Mouse (Mus musculus): ENCODE results near the gene Trim14. TPM values are rescaled to one million over a fixed set of nuclear protein-coding genes. Genes with fewer than 3 reads are reported as not detected.

Gene Trim14
- polyA plus RNA-seq, 1 experiment from 2014 or later = 4.9 TPM

DNA sequence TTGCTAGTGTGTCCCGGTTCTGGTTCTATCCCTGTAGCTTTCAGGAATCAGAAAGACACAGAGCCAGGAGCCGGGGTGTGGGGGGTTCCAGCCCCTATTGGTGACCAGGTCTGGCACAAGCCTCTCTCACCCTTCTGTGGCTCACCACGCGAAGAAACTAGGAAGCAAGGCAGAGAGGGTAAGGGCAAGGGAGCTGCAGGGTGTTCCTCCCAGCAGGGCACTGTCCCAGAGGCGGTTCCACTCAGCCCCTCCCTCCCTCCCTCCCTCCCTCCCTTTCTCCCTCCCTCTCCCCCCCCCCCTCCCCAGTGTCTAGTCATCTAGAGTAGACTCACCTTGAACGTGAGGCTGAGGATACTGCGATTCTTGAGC lies 8.4 kb downstream of the Trim14 start:
- Histone ChIP-seq H3K27me3 (ENCODE audit: control insufficient read depth, insufficient read depth, low read length) (no peaks in the 10 kb centered on the region), H3K4me2 (replicated peaks; ENCODE audit: low read depth, low read length) (peak overlapping the region; percentile 62), H3K27ac (ENCODE audit: low read length) (no peak overlapping the region), H3K9ac (replicated peaks; ENCODE audit: low read depth, low read length) (no peak overlapping the region), H3K4me3 (ENCODE audit: low read depth, low read length) (peak overlapping the region; percentile 16), H3K4me1 (ENCODE audit: control insufficient read depth, insufficient read depth, low read length) (no peaks in the 10 kb centered on the region), H3K36me3 (ENCODE audit: control insufficient read depth, insufficient read depth, low read length) (no peaks in the 10 kb centered on the region), H3K9me3 (ENCODE audit: control insufficient read depth, low read depth, low read length) (no peaks in the 10 kb centered on the region)
- ATAC-seq (ENCODE audit: insufficient number of reproducible peaks, insufficient read depth, low FRiP score, low read depth) = 0 out of 2 replicates have a peak, but pooled peaks have one; percentile 50
- 3% methylated on average over 7 of the region's 7 CpGs for WGBS

GRCm38 (mm10) chr4:46526798-46527557 lies 9.0 kb downstream of the Trim14 start:
- no peaks in the 10 kb centered on the region for H3K27me3 ChIP-seq (ENCODE audit: control insufficient read depth, insufficient read depth, low read length)
- H3K4me2 ChIP-seq (replicated peaks; ENCODE audit: low read depth, low read length) = peak overlapping the region; percentile 62
- no peaks in the 10 kb centered on the region for H3K4me1 ChIP-seq (ENCODE audit: control insufficient read depth, insufficient read depth, low read length)
- H3K4me3 ChIP-seq (ENCODE audit: low read depth, low read length) = peak overlapping the region; percentile 16
- WGBS = 23% methylated on average over 17 of the region's 17 CpGs
- H3K9ac ChIP-seq (replicated peaks; ENCODE audit: low read depth, low read length) = no peak overlapping the region
- H3K27ac ChIP-seq (ENCODE audit: low read length) = no peak overlapping the region
- H3K36me3 ChIP-seq (ENCODE audit: control insufficient read depth, insufficient read depth, low read length) = no peaks in the 10 kb centered on the region
- no peaks in the 10 kb centered on the region for H3K9me3 ChIP-seq (ENCODE audit: control insufficient read depth, low read depth, low read length)
- ATAC-seq (ENCODE audit: insufficient number of reproducible peaks, insufficient read depth, low FRiP score, low read depth) = peak; percentile 50; the same call in 1 of the 2 replicates

GRCm38 (mm10) chr4:46526226-46526625 lies 9.7 kb downstream of the Trim14 start:
- H3K4me3 ChIP-seq (ENCODE audit: low read depth, low read length) = no peak overlapping the region
- no peak overlapping the region for H3K4me2 ChIP-seq (replicated peaks; ENCODE audit: low read depth, low read length)
- H3K27ac ChIP-seq (ENCODE audit: low read length) = no peak overlapping the region
- no peaks in the 10 kb centered on the region for H3K27me3 ChIP-seq (ENCODE audit: control insufficient read depth, insufficient read depth, low read length)
- H3K36me3 ChIP-seq (ENCODE audit: control insufficient read depth, insufficient read depth, low read length) = no peaks in the 10 kb centered on the region
- WGBS = 86% methylated on average over 3 of the region's 3 CpGs
- ATAC-seq (ENCODE audit: insufficient number of reproducible peaks, insufficient read depth, low FRiP score, low read depth) = no peak
- H3K9me3 ChIP-seq (ENCODE audit: control insufficient read depth, low read depth, low read length) = no peaks in the 10 kb centered on the region
- H3K4me1 ChIP-seq (ENCODE audit: control insufficient read depth, insufficient read depth, low read length) = no peaks in the 10 kb centered on the region
- H3K9ac ChIP-seq (replicated peaks; ENCODE audit: low read depth, low read length) = no peak overlapping the region

- no peak for ATAC-seq (ENCODE audit: insufficient number of reproducible peaks, insufficient read depth, low FRiP score, low read depth)
- 62% methylated on average over 4 of the region's 4 CpGs for WGBS
- Histone ChIP-seq H3K9ac (replicated peaks; ENCODE audit: low read depth, low read length) (no peak overlapping the region), H3K27me3 (ENCODE audit: control insufficient read depth, insufficient read depth, low read length) (no peaks in the 10 kb centered on the region), H3K36me3 (ENCODE audit: control insufficient read depth, insufficient read depth, low read length) (no peaks in the 10 kb centered on the region), H3K9me3 (ENCODE audit: control insufficient read depth, low read depth, low read length) (no peaks in the 10 kb centered on the region), H3K4me2 (replicated peaks; ENCODE audit: low read depth, low read length) (no peak overlapping the region), H3K4me3 (ENCODE audit: low read depth, low read length) (no peak overlapping the region), H3K27ac (ENCODE audit: low read length) (no peak overlapping the region), H3K4me1 (ENCODE audit: control insufficient read depth, insufficient read depth, low read length) (no peaks in the 10 kb centered on the region)
Measured at GRCm38 (mm10) chr4:46523324-46523723, 12.6 kb downstream of the Trim14 start.

DNA sequence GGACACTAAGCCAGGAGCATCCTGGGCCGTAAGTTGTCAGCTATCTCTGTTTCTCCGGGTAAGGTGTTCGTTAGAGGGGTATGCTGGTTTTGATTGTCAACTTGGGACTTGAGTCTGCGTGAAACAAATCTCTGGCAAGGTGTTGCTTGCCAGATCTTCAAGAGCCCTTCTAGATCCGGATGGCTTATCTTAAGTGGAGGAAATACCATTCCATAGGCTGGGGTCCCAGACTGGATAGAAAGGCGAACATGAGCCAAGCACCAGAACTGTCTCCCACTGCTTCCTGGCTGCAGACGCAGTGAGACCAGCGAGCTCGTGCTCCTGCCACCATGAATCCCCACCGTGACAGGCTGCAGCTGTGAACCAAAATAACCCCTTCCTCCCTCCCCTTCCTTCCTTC lies 14.5 kb downstream of the Trim14 start:
- no peaks in the 10 kb centered on the region for H3K36me3 ChIP-seq (ENCODE audit: control insufficient read depth, insufficient read depth, low read length)
- no peak for ATAC-seq (ENCODE audit: insufficient number of reproducible peaks, insufficient read depth, low FRiP score, low read depth)
- no peaks in the 10 kb centered on the region for H3K4me1 ChIP-seq (ENCODE audit: control insufficient read depth, insufficient read depth, low read length)
- WGBS = 75% methylated on average over 10 of the region's 10 CpGs
- H3K27me3 ChIP-seq (ENCODE audit: control insufficient read depth, insufficient read depth, low read length) = no peaks in the 10 kb centered on the region
- no peak overlapping the region for H3K4me2 ChIP-seq (replicated peaks; ENCODE audit: low read depth, low read length)
- no peak overlapping the region for H3K9ac ChIP-seq (replicated peaks; ENCODE audit: low read depth, low read length)
- H3K4me3 ChIP-seq (ENCODE audit: low read depth, low read length) = no peak overlapping the region
- H3K9me3 ChIP-seq (ENCODE audit: control insufficient read depth, low read depth, low read length) = no peaks in the 10 kb centered on the region
- no peak overlapping the region for H3K27ac ChIP-seq (ENCODE audit: low read length)

- Histone ChIP-seq H3K9me3 (ENCODE audit: control insufficient read depth, low read depth, low read length) (no peaks in the 10 kb centered on the region), H3K4me3 (ENCODE audit: low read depth, low read length) (no peak overlapping the region), H3K36me3 (ENCODE audit: control insufficient read depth, insufficient read depth, low read length) (no peaks in the 10 kb centered on the region), H3K27me3 (ENCODE audit: control insufficient read depth, insufficient read depth, low read length) (no peaks in the 10 kb centered on the region), H3K27ac (ENCODE audit: low read length) (no peak overlapping the region), H3K4me1 (ENCODE audit: control insufficient read depth, insufficient read depth, low read length) (no peaks in the 10 kb centered on the region), H3K9ac (replicated peaks; ENCODE audit: low read depth, low read length) (no peak overlapping the region), H3K4me2 (replicated peaks; ENCODE audit: low read depth, low read length) (no peak overlapping the region)
- ATAC-seq (ENCODE audit: insufficient number of reproducible peaks, insufficient read depth, low FRiP score, low read depth) = no peak
- 57% methylated on average over 2 of the region's 2 CpGs for WGBS
Measured at GRCm38 (mm10) chr4:46520491-46520890, 15.4 kb downstream of the Trim14 start.

- Histone ChIP-seq H3K9me3 (ENCODE audit: control insufficient read depth, low read depth, low read length) (no peaks in the 10 kb centered on the region), H3K27ac (ENCODE audit: low read length) (peak overlapping the region; percentile 39; the same call in 1 of the 2 replicates), H3K4me2 (replicated peaks; ENCODE audit: low read depth, low read length) (peak overlapping the region; percentile 43), H3K4me3 (ENCODE audit: low read depth, low read length) (peak overlapping the region; percentile 56; the same call in 1 of the 2 replicates), H3K27me3 (ENCODE audit: control insufficient read depth, insufficient read depth, low read length) (no peaks in the 10 kb centered on the region), H3K9ac (replicated peaks; ENCODE audit: low read depth, low read length) (no peak overlapping the region), H3K36me3 (ENCODE audit: control insufficient read depth, insufficient read depth, low read length) (peaks cover 4% of the 10 kb centered on the region; the same call in 1 of the 2 replicates), H3K4me1 (ENCODE audit: control insufficient read depth, insufficient read depth, low read length) (0 out of 2 replicates have a peak, but pooled peaks cover 3% of the 10 kb centered on the region)
- WGBS = 10% methylated on average over 16 of the region's 16 CpGs
- peak; percentile 66; the same call in 1 of the 2 replicates for ATAC-seq (ENCODE audit: insufficient number of reproducible peaks, insufficient read depth, low FRiP score, low read depth)
Measured at GRCm38 (mm10) chr4:46507736-46508460, 28.0 kb downstream of the Trim14 start.

- H3K27ac ChIP-seq (ENCODE audit: low read length) = no peak overlapping the region
- peak overlapping the region; percentile 56 for H3K4me3 ChIP-seq (ENCODE audit: low read depth, low read length)
- H3K4me2 ChIP-seq (replicated peaks; ENCODE audit: low read depth, low read length) = peak overlapping the region; percentile 63
- H3K27me3 ChIP-seq (ENCODE audit: control insufficient read depth, insufficient read depth, low read length) = no peaks in the 10 kb centered on the region
- ATAC-seq (ENCODE audit: insufficient number of reproducible peaks, insufficient read depth, low FRiP score, low read depth) = peak; percentile 96
- H3K9me3 ChIP-seq (ENCODE audit: control insufficient read depth, low read depth, low read length) = no peaks in the 10 kb centered on the region
- H3K9ac ChIP-seq (replicated peaks; ENCODE audit: low read depth, low read length) = peak overlapping the region; percentile 45
- 0 out of 2 replicates have a peak, but pooled peaks cover 3% of the 10 kb centered on the region for H3K4me1 ChIP-seq (ENCODE audit: control insufficient read depth, insufficient read depth, low read length)
- WGBS = under 1% methylated on average over 88 of the region's 94 CpGs
- H3K36me3 ChIP-seq (ENCODE audit: control insufficient read depth, insufficient read depth, low read length) = peaks cover 13% of the 10 kb centered on the region; the same call in 1 of the 2 replicates
Measured at GRCm38 (mm10) chr4:46506801-46507610, 28.9 kb downstream of the Trim14 start.

Data from stomach, embryonic 14.5 days (tissue).